Mouse (Mus musculus): ENCODE results near the gene Cdca7. TPM values are rescaled to one million over a fixed set of nuclear protein-coding genes. Genes with fewer than 3 reads are reported as not detected.
A peak's percentile ranks its signal among the peaks of the same experiment; 100 is the strongest.

Gene Cdca7
- total RNA-seq, 2 experiments from 2014 or later = 0.36 to 0.99 TPM

- Histone ChIP-seq H3K27ac (no peak overlapping the region), H3K4me3 (no peak overlapping the region)
- no peak for TF ChIP-seq CTCF (IDR thresholded peaks at IDR 0.05)
- DNase-seq = no peak
- intact Hi-C loops (cut with DNase I) = no loop called here
Measured at GRCm38 (mm10) chr2:72471415-72472070, 4.4 kb upstream of the Cdca7 start.

GRCm38 (mm10) chr2:72474531-72475287 lies 1.2 kb upstream of the Cdca7 start:
- intact Hi-C loops (cut with DNase I) = no loop called here
- DNase-seq = no peak
- Histone ChIP-seq H3K27ac (no peak overlapping the region), H3K4me3 (no peak overlapping the region)
- no peak for TF ChIP-seq CTCF (IDR thresholded peaks at IDR 0.05)

GRCm38 (mm10) chr2:72475423-72475796 lies 549 bp upstream of the Cdca7 start:
- intact Hi-C loops (cut with DNase I) = no loop called here

GRCm38 (mm10) chr2:72476486-72477211 lies 690 bp downstream of the Cdca7 start:
- Histone ChIP-seq H3K4me3 (peak overlapping the region; percentile 78), H3K27ac (peak overlapping the region; percentile 77)
- DNase-seq = peak; percentile 51
- intact Hi-C loops (cut with DNase I) = no loop called here
- TF ChIP-seq CTCF (IDR thresholded peaks at IDR 0.05) = no peak

More at GRCm38 (mm10) chr2:72475423-72475796, 549 bp upstream of the Cdca7 start:
- DNase-seq = no peak
- Histone ChIP-seq H3K4me3 (peak overlapping the region; percentile 78), H3K27ac (no peak overlapping the region; the same call in 1 of the 2 replicates)
- TF ChIP-seq CTCF (IDR thresholded peaks at IDR 0.05) = no peak

GRCm38 (mm10) chr2:72477221-72477620 lies 1.3 kb downstream of the Cdca7 start:
- peak overlapping the region; percentile 78 for H3K4me3 ChIP-seq
- TF ChIP-seq CTCF (IDR thresholded peaks at IDR 0.05) = no peak
- intact Hi-C loops (cut with DNase I) = no loop called here
- DNase-seq = no peak
- H3K27ac ChIP-seq = no peak overlapping the region

GRCm38 (mm10) chr2:72478176-72478575 lies 2.2 kb downstream of the Cdca7 start:
- TF ChIP-seq CTCF (IDR thresholded peaks at IDR 0.05) = no peak
- Histone ChIP-seq H3K27ac (no peak overlapping the region), H3K4me3 (no peak overlapping the region)
- intact Hi-C loops (cut with DNase I) = no loop called here
- DNase-seq = no peak

- intact Hi-C loops (cut with DNase I) = no loop called here
- no peak for TF ChIP-seq CTCF (IDR thresholded peaks at IDR 0.05)
Measured at GRCm38 (mm10) chr2:72478921-72479320, 3.0 kb downstream of the Cdca7 start.

GRCm38 (mm10) chr2:72479818-72480217 lies 3.9 kb downstream of the Cdca7 start:
- no peak for DNase-seq
- TF ChIP-seq CTCF (IDR thresholded peaks at IDR 0.05) = no peak
- no peak overlapping the region for H3K27ac ChIP-seq
- no peak overlapping the region for H3K4me3 ChIP-seq
- intact Hi-C loops (cut with DNase I) = no loop called here

More at GRCm38 (mm10) chr2:72478921-72479320, 3.0 kb downstream of the Cdca7 start:
- no peak for DNase-seq
- Histone ChIP-seq H3K4me3 (no peak overlapping the region), H3K27ac (no peak overlapping the region)

- TF ChIP-seq CTCF (IDR thresholded peaks at IDR 0.05) = no peak
- DNase-seq = no peak
- intact Hi-C loops (cut with DNase I) = no loop called here
- H3K4me3 ChIP-seq = no peak overlapping the region
- H3K27ac ChIP-seq = no peak overlapping the region
Measured at GRCm38 (mm10) chr2:72491650-72492049, 15.7 kb downstream of the Cdca7 start.

GRCm38 (mm10) chr2:72493039-72493438 lies 17.1 kb downstream of the Cdca7 start:
- Histone ChIP-seq H3K27ac (no peak overlapping the region), H3K4me3 (no peak overlapping the region)
- no peak for DNase-seq
- intact Hi-C loops (cut with DNase I) = no loop called here
- no peak for TF ChIP-seq CTCF (IDR thresholded peaks at IDR 0.05)

- Histone ChIP-seq H3K4me3 (no peak overlapping the region), H3K27ac (no peak overlapping the region)
- DNase-seq = no peak
- intact Hi-C loops (cut with DNase I) = no loop called here
- no peak for TF ChIP-seq CTCF (IDR thresholded peaks at IDR 0.05)
Measured at GRCm38 (mm10) chr2:72499074-72499721, 23.2 kb downstream of the Cdca7 start.

GRCm38 (mm10) chr2:72499782-72500411 lies 23.9 kb downstream of the Cdca7 start:
- Histone ChIP-seq H3K4me3 (no peak overlapping the region), H3K27ac (no peak overlapping the region)
- intact Hi-C loops (cut with DNase I) = no loop called here

More at GRCm38 (mm10) chr2:72499782-72500411, 23.9 kb downstream of the Cdca7 start:
- no peak for TF ChIP-seq CTCF (IDR thresholded peaks at IDR 0.05)
- DNase-seq = no peak
